In the genomic region with DNA sequence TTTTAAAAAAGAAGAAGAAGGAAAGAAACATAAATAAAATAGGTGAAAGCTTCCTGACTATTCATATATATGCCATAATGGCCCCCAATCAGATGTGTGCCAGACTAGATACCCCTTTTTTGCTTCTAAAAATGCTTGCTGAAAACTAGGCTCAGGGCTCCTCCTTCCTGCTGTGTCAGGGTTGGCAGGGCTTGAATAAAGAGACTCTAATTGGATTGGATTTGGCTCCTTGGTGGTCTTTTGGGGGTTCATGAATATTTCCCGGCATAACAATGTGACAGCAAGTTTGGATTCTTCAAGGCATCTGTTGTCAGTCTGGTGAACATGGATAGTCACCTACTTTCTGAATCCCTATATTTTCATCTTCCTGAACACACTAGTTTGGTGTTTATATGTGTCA, we compare ENCODE assay signal across 24 mouse cellular contexts.
DNase-seq lines count a peak whose midpoint lies in the region; ATAC-seq and TF ChIP-seq lines count a peak whose summit lies in the region.
"Had no signal": no experiment of that assay in that cellular context is flagged by ENCODE, and none has a peak within 500 bp of the region (broad histone marks: within the 10 kb centered on the region; RNA-seq: fewer than 3 reads in every experiment).

No protein-coding gene starts in this region.

- H3K27me3 ChIP-seq in forebrain, embryonic 13.5 days = no peaks in the 10 kb centered on the region
- no peaks in the 10 kb centered on the region for H3K27me3 ChIP-seq in forebrain, embryonic 15.5 days
- no peaks in the 10 kb centered on the region for H3K27me3 ChIP-seq in hindbrain, postnatal 0 days (ENCODE audit: insufficient read depth, low read length)
- H3K27me3 ChIP-seq in hindbrain, embryonic 14.5 days (ENCODE audit: control insufficient read depth, insufficient read depth, low read length) = no peaks in the 10 kb centered on the region
- H3K27me3 ChIP-seq in midbrain, embryonic 15.5 days (replicated peaks) = no peaks in the 10 kb centered on the region
- H3K27me3 ChIP-seq in liver, embryonic 11.5 days (replicated peaks; ENCODE audit: control insufficient read depth, insufficient read depth, low read length) = no peaks in the 10 kb centered on the region
- H3K27me3 ChIP-seq: CH12.LX; embryonic facial prominence, embryonic 15.5 days; heart, embryonic 15.5 days; hindbrain, embryonic 13.5 days had no signal

- no peaks in the 10 kb centered on the region for H3K36me3 ChIP-seq in forebrain, embryonic 13.5 days (ENCODE audit: poor library complexity, severe bottlenecking)
- no peaks in the 10 kb centered on the region for H3K36me3 ChIP-seq in forebrain, embryonic 15.5 days
- H3K36me3 ChIP-seq in hindbrain, postnatal 0 days (ENCODE audit: insufficient read depth, low read length) = no peaks in the 10 kb centered on the region
- H3K36me3 ChIP-seq in hindbrain, embryonic 14.5 days (replicated peaks; ENCODE audit: control insufficient read depth, insufficient read depth) = no peaks in the 10 kb centered on the region
- no peaks in the 10 kb centered on the region for H3K36me3 ChIP-seq in midbrain, embryonic 15.5 days (replicated peaks)
- no peaks in the 10 kb centered on the region for H3K36me3 ChIP-seq in liver, embryonic 11.5 days (ENCODE audit: control insufficient read depth, insufficient read depth, low read length)
- H3K36me3 ChIP-seq: embryonic facial prominence, embryonic 15.5 days; heart, embryonic 15.5 days; hindbrain, embryonic 13.5 days had no signal

- H3K27ac ChIP-seq in forebrain, embryonic 13.5 days = no peak overlapping the region
- H3K27ac ChIP-seq in forebrain, embryonic 15.5 days (replicated peaks) = no peak overlapping the region
- H3K27ac ChIP-seq in hindbrain, postnatal 0 days = no peak overlapping the region
- no peak overlapping the region for H3K27ac ChIP-seq in hindbrain, embryonic 14.5 days
- H3K27ac ChIP-seq in midbrain, embryonic 15.5 days = no peak overlapping the region
- no peak overlapping the region for H3K27ac ChIP-seq in liver, embryonic 11.5 days (ENCODE audit: low read depth, low read length)
- H3K27ac ChIP-seq: embryonic facial prominence, embryonic 15.5 days; heart, adult 2 months; heart, embryonic 15.5 days; hindbrain, embryonic 13.5 days had no signal

- no peaks in the 10 kb centered on the region for H3K4me1 ChIP-seq in forebrain, embryonic 13.5 days
- no peaks in the 10 kb centered on the region for H3K4me1 ChIP-seq in forebrain, embryonic 15.5 days
- H3K4me1 ChIP-seq in hindbrain, postnatal 0 days (ENCODE audit: insufficient read depth, low read length) = no peaks in the 10 kb centered on the region
- H3K4me1 ChIP-seq in hindbrain, embryonic 14.5 days (replicated peaks; ENCODE audit: control insufficient read depth, insufficient read depth, low read length) = no peaks in the 10 kb centered on the region
- H3K4me1 ChIP-seq in midbrain, embryonic 15.5 days = no peaks in the 10 kb centered on the region
- no peaks in the 10 kb centered on the region for H3K4me1 ChIP-seq in liver, embryonic 11.5 days (replicated peaks; ENCODE audit: control insufficient read depth, insufficient read depth, low read length)
- H3K4me1 ChIP-seq: embryonic facial prominence, embryonic 15.5 days; heart, embryonic 15.5 days; hindbrain, embryonic 13.5 days had no signal

- no peaks in the 10 kb centered on the region for H3K9me3 ChIP-seq in forebrain, embryonic 13.5 days (replicated peaks)
- H3K9me3 ChIP-seq in forebrain, embryonic 15.5 days = no peaks in the 10 kb centered on the region
- no peaks in the 10 kb centered on the region for H3K9me3 ChIP-seq in hindbrain, postnatal 0 days (ENCODE audit: low read length)
- H3K9me3 ChIP-seq in hindbrain, embryonic 14.5 days (ENCODE audit: control insufficient read depth, low read length) = no peaks in the 10 kb centered on the region
- H3K9me3 ChIP-seq in midbrain, embryonic 15.5 days = no peaks in the 10 kb centered on the region
- H3K9me3 ChIP-seq in liver, embryonic 11.5 days (ENCODE audit: control insufficient read depth, low read length) = no peaks in the 10 kb centered on the region
- H3K9me3 ChIP-seq: embryonic facial prominence, embryonic 15.5 days; heart, embryonic 15.5 days; hindbrain, embryonic 13.5 days had no signal

- no peak for TF ChIP-seq POLR2A in brain, embryonic 14.5 days (IDR thresholded peaks at IDR 0.05; ENCODE audit: borderline replicate concordance, extremely low read depth, insufficient read depth, insufficient read length, poor library complexity, severe bottlenecking)

- 42% methylated on average over 1 of the region's 1 CpGs for WGBS in forebrain, embryonic 13.5 days
- WGBS in forebrain, embryonic 15.5 days = 15% methylated on average over 1 of the region's 1 CpGs
- WGBS in hindbrain, postnatal 0 days = 33% methylated on average over 1 of the region's 1 CpGs
- WGBS in hindbrain, embryonic 14.5 days = 44% methylated on average over 1 of the region's 1 CpGs
- WGBS in midbrain, embryonic 15.5 days = 24% methylated on average over 1 of the region's 1 CpGs
- 80% methylated on average over 1 of the region's 1 CpGs for WGBS in liver, embryonic 11.5 days

- no peak overlapping the region for H3K4me2 ChIP-seq in forebrain, embryonic 13.5 days
- H3K4me2 ChIP-seq in forebrain, embryonic 15.5 days (replicated peaks) = no peak overlapping the region
- no peak overlapping the region for H3K4me2 ChIP-seq in hindbrain, postnatal 0 days (ENCODE audit: low read depth, low read length)
- no peak overlapping the region for H3K4me2 ChIP-seq in hindbrain, embryonic 14.5 days (replicated peaks)
- no peak overlapping the region for H3K4me2 ChIP-seq in midbrain, embryonic 15.5 days
- H3K4me2 ChIP-seq in liver, embryonic 11.5 days = no peak overlapping the region
- H3K4me2 ChIP-seq: embryonic facial prominence, embryonic 15.5 days; heart, embryonic 11.5 days; heart, embryonic 15.5 days; hindbrain, embryonic 13.5 days had no signal

- TF ChIP-seq CTCF in hindbrain, postnatal 0 days (IDR thresholded peaks at IDR 0.05; ENCODE audit: low read depth) = no peak
- TF ChIP-seq CTCF in brain, embryonic 14.5 days (IDR thresholded peaks at IDR 0.05; ENCODE audit: borderline replicate concordance, extremely low read depth, insufficient read depth, insufficient read length) = no peak

- DNase-seq in hindbrain, postnatal 0 days (ENCODE audit: low spot score) = peak; percentile 19
- no peak for DNase-seq in hindbrain, embryonic 14.5 days (ENCODE audit: low spot score)
- peak; percentile 65 for DNase-seq in brain, embryonic 14.5 days (ENCODE audit: low read depth)
- no peak for DNase-seq in heart, adult 11 months
- DNase-seq in liver, embryonic 11.5 days (ENCODE audit: low spot score) = no peak
- DNase-seq: adrenal gland, postnatal 14 days; cerebellum, adult 18-20 months; cerebellum, postnatal 14 days; embryo, embryonic 11 days; gastrocnemius, postnatal 10 days; heart, adult 2 months; heart, postnatal 14 days had no signal

- no peak overlapping the region for H3K9ac ChIP-seq in forebrain, embryonic 13.5 days
- H3K9ac ChIP-seq in forebrain, embryonic 15.5 days (replicated peaks) = no peak overlapping the region
- H3K9ac ChIP-seq in hindbrain, postnatal 0 days (replicated peaks; ENCODE audit: low read length) = no peak overlapping the region
- no peak overlapping the region for H3K9ac ChIP-seq in hindbrain, embryonic 14.5 days
- no peak overlapping the region for H3K9ac ChIP-seq in midbrain, embryonic 15.5 days
- H3K9ac ChIP-seq in liver, embryonic 11.5 days (ENCODE audit: low read depth, low read length) = no peak overlapping the region
- H3K9ac ChIP-seq: embryonic facial prominence, embryonic 15.5 days; heart, embryonic 15.5 days; hindbrain, embryonic 13.5 days had no signal

- 0 out of 2 replicates have a peak, but pooled peaks have one; percentile 61 for ATAC-seq in forebrain, embryonic 13.5 days
- no peak; the same call in none of the 2 replicates for ATAC-seq in forebrain, embryonic 15.5 days (replicated peaks)
- no peak for ATAC-seq in hindbrain, postnatal 0 days
- no peak for ATAC-seq in hindbrain, embryonic 14.5 days (ENCODE audit: low FRiP score)
- ATAC-seq in midbrain, embryonic 15.5 days (replicated peaks) = 0 out of 2 replicates have a peak, but pooled peaks have one; percentile 37
- no peak for ATAC-seq in liver, embryonic 11.5 days (replicated peaks; ENCODE audit: low FRiP score)
- ATAC-seq: activated CD4-positive, CD25-positive, alpha-beta regulatory T cell, adult 4 months; intestine, embryonic 16.5 days; Patski had no signal

- H3K4me3 ChIP-seq in forebrain, embryonic 13.5 days = no peak overlapping the region
- H3K4me3 ChIP-seq in forebrain, embryonic 15.5 days = no peak overlapping the region
- no peak overlapping the region for H3K4me3 ChIP-seq in hindbrain, postnatal 0 days (ENCODE audit: low read length)
- H3K4me3 ChIP-seq in hindbrain, embryonic 14.5 days (replicated peaks; ENCODE audit: low read length) = no peak overlapping the region
- no peak overlapping the region for H3K4me3 ChIP-seq in midbrain, embryonic 15.5 days
- H3K4me3 ChIP-seq in liver, embryonic 11.5 days (ENCODE audit: low read depth, low read length) = no peak overlapping the region
- H3K4me3 ChIP-seq: embryonic facial prominence, embryonic 15.5 days; erythroblast, embryonic 14.5 days; heart, adult 2 months; heart, embryonic 15.5 days; hindbrain, embryonic 13.5 days had no signal

Comparison
In these comparisons a context has a peak if more than half of its experiments do, and no peak if none do; other contexts are left out.
1. ATAC-seq: peak in forebrain, embryonic 13.5 days (single experiment) and midbrain, embryonic 15.5 days (single experiment); none in forebrain, embryonic 15.5 days (single experiment), hindbrain, postnatal 0 days (single experiment), hindbrain, embryonic 14.5 days (single experiment) and liver, embryonic 11.5 days (single experiment).
2. DNase-seq: peak in hindbrain, postnatal 0 days (single experiment) and brain, embryonic 14.5 days (single experiment); none in hindbrain, embryonic 14.5 days (single experiment), heart, adult 11 months (single experiment) and liver, embryonic 11.5 days (single experiment).